Mouse (Mus musculus) E14TG2a.4 (cell line): Measurements from ENCODE around the gene Rps25.
A peak's percentile ranks its signal among the peaks of the same experiment; 100 is the strongest.
"Not testable (repeated sequence)": the region's sequence is repeated elsewhere in the genome, so short reads cannot be mapped to it uniquely, and the experiment has no call there.

Source experiments
- H3K27me3 ChIP-seq: 2 replicates; pipeline ENCODE4 v1.6.1; 2014; ENCODE audit warnings: low read length, control low read depth; ENCODE audit not compliant: insufficient read depth
- H3K36me3 ChIP-seq: 2 replicates; pipeline ENCODE4 v1.6.1; 2014; ENCODE audit warnings: low read length, control low read depth; ENCODE audit not compliant: insufficient read depth
- H3K4me1 ChIP-seq: replicated peaks from 2 replicates; pipeline ENCODE4 v1.6.1; 2014; ENCODE audit warnings: low read depth, low read length, control low read depth
- H3K4me3 ChIP-seq: replicated peaks from 2 replicates; pipeline ENCODE4 v1.5.1; 2014; ENCODE audit warnings: mild to moderate bottlenecking, low read length
- H3K9me3 ChIP-seq: 2 replicates; pipeline ENCODE4 v1.6.1; 2014; ENCODE audit warnings: low read length, control low read depth
- CTCF ChIP-seq: conservative IDR thresholded peaks from 2 replicates; pipeline ENCODE4 v1.5.1; 2014; ENCODE audit warnings: low read length
- NANOG ChIP-seq: IDR thresholded peaks from 2 replicates; pipeline ENCODE4 v1.6.1; 2014; ENCODE audit warnings: borderline replicate concordance, low read length, mixed read lengths
- POU5F1 ChIP-seq: IDR thresholded peaks from 2 replicates; pipeline ENCODE4 v1.6.1; 2014; ENCODE audit warnings: low read length, borderline replicate concordance

Gene Rps25

GRCm38 (mm10) chr9:44406906-44407751 lies at the start of gene Rps25, which contains the start of gene Trappc4:
Rps25 (plus strand) TSS chr9:44407139.
Trappc4 (minus strand) TSS chr9:44407600.
- Histone ChIP-seq H3K27me3 (no peaks in the 10 kb centered on the region), H3K4me3 (peak within 1 kb of the TSS; percentile 92), H3K4me1 (peaks cover 59% of the 10 kb centered on the region), H3K36me3 (peaks cover 78% of the 10 kb centered on the region), H3K9me3 (no peaks in the 10 kb centered on the region)
- TF ChIP-seq NANOG = no peak
- no peak for TF ChIP-seq POU5F1
- TF ChIP-seq CTCF = no peak

DNA sequence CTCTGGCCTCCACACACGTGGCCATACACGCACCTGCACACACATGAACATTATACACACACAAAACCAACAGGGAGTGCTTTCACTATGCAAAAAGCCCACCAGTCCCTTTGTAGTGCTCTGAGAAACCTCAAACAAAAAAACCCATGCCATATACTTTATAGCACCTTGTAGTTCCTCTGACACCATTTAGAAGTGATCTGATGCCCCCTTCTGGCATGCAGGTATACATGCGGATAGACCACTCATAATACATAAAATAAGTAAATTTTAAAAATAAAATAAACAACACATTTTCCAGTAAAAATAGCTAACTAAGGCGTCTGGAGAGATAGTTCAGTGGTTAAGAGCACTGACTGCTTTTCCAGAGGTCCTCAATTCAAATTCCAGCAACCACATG lies 49.7 kb upstream of the Rps25 start:
- Histone ChIP-seq H3K27me3 (no peaks in the 10 kb centered on the region), H3K4me1 (peaks cover 31% of the 10 kb centered on the region), H3K4me3 (no peak overlapping the region), H3K36me3 (peaks cover 79% of the 10 kb centered on the region), H3K9me3 (no peaks in the 10 kb centered on the region)
- TF ChIP-seq CTCF (peak; percentile 28; the same call in 1 of the 2 replicates), POU5F1 (no peak)

DNA sequence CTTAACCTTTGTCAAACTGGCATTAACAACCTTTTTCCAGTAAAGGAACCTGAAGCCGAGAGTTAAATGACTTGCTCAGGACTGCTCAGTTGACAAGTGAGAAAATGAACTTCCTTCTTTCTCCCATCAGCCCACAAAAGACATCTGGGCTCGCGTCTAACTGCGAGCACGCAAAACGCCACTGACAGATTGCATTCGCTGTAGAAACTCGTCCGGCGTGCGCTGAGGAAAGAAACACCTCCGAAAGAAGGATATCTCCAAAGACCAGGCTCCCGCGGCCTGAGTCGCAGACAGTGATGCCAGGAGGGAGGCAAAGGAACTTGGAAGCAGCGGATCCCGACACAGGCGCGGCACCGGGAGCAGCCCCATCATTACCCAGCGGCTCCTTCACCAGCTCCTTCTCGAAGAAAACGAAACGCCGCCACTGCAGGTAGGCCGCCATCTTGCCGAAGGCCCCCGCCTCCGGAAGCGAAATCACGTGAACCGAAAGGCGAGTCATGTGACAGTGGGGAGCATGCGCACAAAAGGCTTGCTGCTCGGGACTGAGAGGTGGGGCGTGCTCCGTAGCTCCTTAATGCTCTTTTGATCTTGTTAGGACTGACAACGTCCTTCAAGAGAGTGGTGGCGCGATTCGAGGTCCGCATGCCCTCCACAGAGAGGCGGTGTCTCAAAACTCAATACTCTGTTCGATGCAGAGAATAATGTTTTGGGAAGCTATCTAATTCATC lies 45.6 kb upstream of the Rps25 start, which contains the start of gene Vps11:
Vps11 (minus strand) TSS at position 481 of the 728 bp plus-strand sequence.
- no peak for TF ChIP-seq NANOG
- TF ChIP-seq POU5F1 = no peak
- no peak for TF ChIP-seq CTCF

GRCm38 (mm10) chr9:44361931-44362330 lies 45.0 kb upstream of the Rps25 start:
- Histone ChIP-seq H3K36me3 (peaks cover 32% of the 10 kb centered on the region), H3K4me1 (peaks cover 19% of the 10 kb centered on the region), H3K4me3 (peak overlapping the region; percentile 97)
- H3K27me3 ChIP-seq, H3K9me3 ChIP-seq: not testable (repeated sequence)

More for the DNA sequence above, 45.6 kb upstream of the Rps25 start, which contains the start of gene Vps11:
- no peaks in the 10 kb centered on the region for H3K9me3 ChIP-seq
- H3K36me3 ChIP-seq = peaks cover 37% of the 10 kb centered on the region
- H3K4me1 ChIP-seq = peaks cover 19% of the 10 kb centered on the region
- no peaks in the 10 kb centered on the region for H3K27me3 ChIP-seq
- H3K4me3 ChIP-seq = peak within 1 kb of the TSS; percentile 97

- Histone ChIP-seq H3K9me3 (no peaks in the 10 kb centered on the region), H3K4me1 (peaks cover 19% of the 10 kb centered on the region), H3K36me3 (peaks cover 6% of the 10 kb centered on the region), H3K4me3 (no peak overlapping the region), H3K27me3 (no peaks in the 10 kb centered on the region)
- TF ChIP-seq NANOG (no peak), CTCF (peak; percentile 81)
Measured at GRCm38 (mm10) chr9:44364480-44364879, 42.5 kb upstream of the Rps25 start.

- Histone ChIP-seq H3K27me3 (no peaks in the 10 kb centered on the region), H3K4me3 (no peak overlapping the region), H3K9me3 (no peaks in the 10 kb centered on the region), H3K4me1 (peaks cover 20% of the 10 kb centered on the region), H3K36me3 (peaks cover 25% of the 10 kb centered on the region)
- no peak for TF ChIP-seq CTCF
- no peak for TF ChIP-seq POU5F1
- no peak for TF ChIP-seq NANOG
Measured at GRCm38 (mm10) chr9:44373386-44373785, 33.6 kb upstream of the Rps25 start.

- Histone ChIP-seq H3K36me3 (peaks cover 35% of the 10 kb centered on the region), H3K4me3 (no peak overlapping the region), H3K9me3 (no peaks in the 10 kb centered on the region), H3K27me3 (no peaks in the 10 kb centered on the region), H3K4me1 (peaks cover 34% of the 10 kb centered on the region)
- no peak for TF ChIP-seq POU5F1
- no peak for TF ChIP-seq CTCF
- no peak for TF ChIP-seq NANOG
Measured at GRCm38 (mm10) chr9:44376141-44376540, 30.8 kb upstream of the Rps25 start.

DNA sequence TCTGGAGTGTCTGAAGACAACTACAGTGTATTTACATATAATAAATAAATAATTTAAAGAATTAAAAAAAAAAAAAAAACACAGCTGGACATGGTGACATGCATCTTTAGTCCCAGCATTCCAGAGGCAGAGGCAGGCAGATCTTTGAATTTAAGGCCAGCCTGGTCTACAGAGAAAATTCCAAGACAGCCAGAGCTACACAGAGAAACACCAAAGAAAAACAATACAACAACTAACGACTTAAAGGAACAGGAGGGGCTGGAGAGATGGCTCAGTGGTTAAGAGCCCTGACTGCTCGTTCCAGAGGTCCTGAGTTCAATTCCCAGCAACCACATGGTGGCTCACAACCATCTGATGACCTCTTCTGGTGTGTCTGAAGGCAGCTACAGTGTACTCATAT lies 29.6 kb upstream of the Rps25 start:
- H3K4me1 ChIP-seq = peaks cover 44% of the 10 kb centered on the region
- H3K4me3 ChIP-seq = peak overlapping the region; percentile 98; the same call in 1 of the 2 replicates
- not testable (repeated sequence) for H3K9me3 ChIP-seq, H3K27me3 ChIP-seq
- peaks cover 47% of the 10 kb centered on the region for H3K36me3 ChIP-seq
